Mouse (Mus musculus) c-Kit-positive CD71-negative TER-119-negative erythroid progenitor cells, embryonic 14.5 days (primary cell): ENCODE measurements around the gene Pga5.

Experiments
- DNase-seq: peaks from one replicate; pipeline ENCODE4 v3.0.0-alpha.2; 2013; ENCODE audit warnings: low read depth

Gene Pga5

DNA sequence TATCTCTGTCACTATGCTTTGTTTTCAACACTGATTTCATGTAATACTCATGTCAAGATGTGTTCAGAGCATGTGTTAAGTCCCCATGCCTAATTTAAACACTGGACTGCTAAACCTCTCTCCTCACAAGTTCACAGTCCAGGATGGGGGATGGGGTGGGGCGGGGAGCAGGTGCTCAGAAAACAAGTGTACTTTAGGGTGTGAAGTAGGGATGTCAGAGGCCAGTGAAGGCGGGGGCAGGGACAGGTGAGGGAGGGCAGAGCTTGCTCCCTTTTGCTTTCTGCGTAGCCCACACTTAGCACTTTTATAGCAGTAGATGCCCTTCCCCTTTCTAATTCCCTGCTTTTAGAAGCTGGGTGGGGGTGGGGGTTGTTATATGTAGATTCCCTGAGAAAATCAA is 12.8 kb downstream of the Pga5 start:
- DNase-seq, result no peak

DNA sequence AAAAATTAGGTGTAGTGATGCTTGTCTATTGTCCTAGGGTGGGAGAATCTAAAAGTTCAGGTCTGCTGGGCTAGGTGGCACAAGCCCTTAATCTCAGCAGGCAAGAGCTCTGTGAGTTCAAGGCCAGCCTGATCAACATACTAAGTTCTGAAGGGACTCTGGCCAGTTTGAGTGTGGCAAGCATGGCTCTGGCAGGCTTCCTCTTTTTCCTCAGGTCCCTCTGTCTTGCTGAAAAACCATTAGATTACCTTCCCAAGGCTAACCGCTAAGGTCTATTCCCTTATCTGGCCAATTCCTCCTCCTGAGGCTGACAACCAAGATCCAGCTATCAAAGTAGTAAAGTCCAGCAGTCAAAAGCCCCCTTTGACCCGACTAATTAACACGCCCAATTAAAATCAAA is 15.2 kb downstream of the Pga5 start:
- no peak for DNase-seq

DNA sequence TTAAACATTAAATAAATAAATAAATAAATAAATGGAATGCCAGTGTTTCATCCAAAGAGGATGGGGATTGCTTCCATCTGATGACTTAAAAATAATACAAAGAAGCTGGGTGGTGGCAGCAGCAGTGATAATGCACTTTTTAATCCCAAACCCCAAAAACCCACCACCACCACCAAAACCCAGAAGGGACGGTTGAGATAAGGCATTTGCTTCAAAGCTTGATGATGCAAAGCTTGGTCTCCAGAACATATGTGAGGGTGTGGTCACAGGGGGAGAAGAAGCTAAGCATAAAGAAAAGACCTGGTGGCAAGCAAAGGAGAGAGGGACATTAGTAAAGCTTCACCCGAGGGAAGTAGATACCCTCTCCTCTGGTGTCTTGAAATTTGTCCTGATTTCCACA is 16.0 kb downstream of the Pga5 start:
- DNase-seq, result peak; percentile 37

DNA sequence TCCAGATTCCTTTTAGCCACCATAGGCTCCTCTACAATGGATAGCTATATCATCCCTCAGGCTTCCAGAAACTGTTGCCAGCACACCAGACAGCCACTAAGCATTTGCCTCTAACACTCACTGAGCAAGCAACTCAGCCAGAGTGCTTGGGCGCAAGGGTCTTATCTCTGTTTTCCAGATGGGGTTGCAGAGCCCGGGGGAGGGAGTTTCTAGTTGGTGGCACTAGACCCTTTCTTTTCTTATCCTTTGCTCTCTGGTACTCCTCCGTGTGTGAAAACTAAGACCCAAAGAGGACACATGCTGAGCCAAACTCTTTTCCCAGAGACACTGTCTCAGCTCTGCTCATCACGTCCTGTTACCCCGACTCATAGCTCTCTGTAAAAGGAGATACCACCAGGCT is 16.5 kb downstream of the Pga5 start:
- peak; percentile 41 for DNase-seq

DNA sequence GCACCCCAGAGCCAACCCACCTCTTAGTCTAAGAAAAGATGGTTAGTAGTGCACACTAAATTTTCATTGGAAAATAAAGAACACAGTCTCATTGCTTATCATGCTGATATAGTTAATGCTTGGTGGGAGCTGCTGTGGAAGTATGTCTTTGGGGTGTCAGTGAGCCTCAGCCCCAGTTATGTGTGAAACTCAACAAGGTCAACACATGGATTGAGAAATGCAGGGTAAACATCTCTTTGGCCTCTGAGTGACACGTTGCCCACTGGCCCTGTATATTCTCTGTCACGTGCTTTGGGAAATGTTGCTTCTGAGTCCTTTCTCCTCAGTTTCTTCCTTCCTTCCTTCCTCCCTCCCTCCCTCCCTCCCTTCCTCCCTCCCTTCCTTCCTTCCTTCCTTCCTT is 19.5 kb downstream of the Pga5 start:
- no peak for DNase-seq

DNA sequence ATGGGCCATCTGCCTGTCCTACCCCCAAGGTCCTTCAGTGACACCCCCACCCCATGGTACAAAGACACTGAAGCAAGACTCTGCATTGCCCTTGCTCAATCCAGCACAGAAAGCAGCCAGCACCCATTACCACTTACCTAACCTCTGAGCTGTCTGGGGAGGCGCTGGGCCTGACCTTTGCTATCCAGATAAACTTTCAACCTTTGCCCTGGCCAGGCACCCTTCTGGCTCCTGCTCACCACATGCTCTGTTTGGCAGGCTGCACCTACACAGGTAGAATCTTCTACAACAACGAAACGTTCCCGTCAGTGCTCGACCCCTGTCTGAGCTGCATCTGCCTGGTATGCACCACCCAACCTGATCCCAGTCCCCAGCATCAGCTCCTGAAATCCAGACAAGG is 20.1 kb downstream of the Pga5 start:
- no peak for DNase-seq

DNA sequence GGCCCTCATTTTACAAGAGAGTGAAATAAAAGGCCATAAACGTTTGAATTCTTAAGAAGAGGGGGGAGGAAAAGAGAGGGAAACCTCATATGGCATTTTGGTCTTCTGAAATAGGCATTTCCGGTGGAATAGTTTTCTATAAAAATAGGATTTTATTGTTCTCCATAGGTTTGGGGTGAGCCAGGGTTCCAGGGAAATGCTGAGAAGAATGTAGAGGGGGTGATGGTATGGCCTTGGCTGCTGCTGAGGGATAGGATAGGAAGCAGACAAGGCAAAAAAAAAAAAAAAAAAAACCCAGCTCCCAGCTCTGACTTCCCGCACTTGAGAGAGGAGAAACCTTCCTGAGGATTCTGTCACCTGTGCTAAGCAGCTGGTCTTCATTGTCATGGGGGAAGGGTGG is 21.8 kb downstream of the Pga5 start:
- no peak for DNase-seq

DNA sequence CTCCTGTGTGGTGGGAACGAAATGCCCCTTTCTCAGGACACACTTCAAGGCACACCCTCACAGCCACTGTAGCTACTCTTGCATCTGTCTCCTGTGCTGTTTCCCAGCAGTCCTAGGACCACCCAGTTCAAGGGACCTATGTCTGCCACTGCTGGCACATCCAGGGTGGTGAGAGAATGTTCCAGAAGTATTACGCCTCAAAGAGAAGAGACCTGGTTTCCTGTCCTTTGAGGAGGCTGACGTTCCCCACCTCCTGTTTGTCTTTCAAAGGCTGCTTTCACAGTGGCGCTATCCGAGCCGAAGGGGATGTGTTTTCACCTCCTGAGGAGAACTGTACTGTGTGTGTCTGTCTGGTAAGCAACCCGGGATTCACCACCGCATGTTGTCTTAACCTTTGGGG is 29.7 kb downstream of the Pga5 start:
- no peak for DNase-seq

DNA sequence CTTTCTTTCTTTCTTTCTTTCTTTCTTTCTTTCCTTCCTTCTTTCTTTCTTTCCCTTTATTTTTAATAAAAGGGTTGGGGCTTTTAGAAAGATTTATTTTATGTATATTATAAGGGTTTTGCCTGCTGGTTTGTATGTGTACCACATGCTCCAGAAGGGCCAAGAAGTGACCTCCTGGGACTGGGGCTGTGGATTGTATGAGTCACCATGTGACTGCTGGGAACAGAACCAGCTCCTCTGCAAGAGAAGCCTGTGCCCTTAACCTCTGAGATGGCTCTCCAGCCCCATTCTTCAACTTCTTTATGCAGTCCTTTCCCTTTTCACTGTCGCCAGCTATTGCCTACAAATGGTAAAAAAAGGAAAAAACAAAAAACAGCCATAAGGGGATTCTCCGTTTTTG is 32.3 kb downstream of the Pga5 start:
- DNase-seq, result no peak

DNA sequence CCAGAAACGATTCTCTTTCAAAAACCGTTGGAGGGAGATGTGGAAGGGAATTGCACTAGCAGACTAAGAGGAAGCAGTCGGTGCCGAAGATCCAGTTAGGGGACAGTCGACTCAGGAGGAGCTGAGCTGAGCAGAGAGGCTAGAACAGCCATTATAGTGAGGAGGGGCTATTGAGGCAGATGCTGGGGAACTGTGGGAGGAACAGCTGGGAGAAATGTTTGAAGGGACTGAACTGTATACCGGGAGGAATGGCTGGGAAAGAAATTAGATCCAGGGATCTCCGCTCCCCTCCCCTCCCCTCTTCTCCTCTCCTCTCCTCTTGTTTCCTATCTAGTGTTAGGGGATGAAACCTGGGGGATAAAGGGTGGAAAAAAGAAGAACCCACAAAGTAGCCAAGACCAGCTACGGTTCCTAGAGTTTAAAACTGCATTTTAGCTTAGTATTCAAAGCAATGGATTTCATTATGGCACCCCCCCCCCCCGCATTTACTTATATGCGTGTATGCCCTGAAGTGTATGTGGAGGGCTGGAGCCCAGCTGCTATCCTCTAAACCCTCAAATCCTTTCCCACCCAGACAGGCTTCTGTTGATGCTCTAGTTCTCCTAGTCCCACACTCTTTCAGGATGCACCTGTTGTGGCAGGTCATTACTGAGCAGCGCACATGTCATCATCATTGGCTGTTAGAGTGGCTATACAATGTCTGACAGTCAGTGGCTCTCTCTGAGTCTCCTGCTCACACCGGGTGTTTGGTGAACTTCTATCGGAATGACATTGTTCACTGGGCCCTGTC is 37.1 kb downstream of the Pga5 start:
- DNase-seq, result no peak

DNA sequence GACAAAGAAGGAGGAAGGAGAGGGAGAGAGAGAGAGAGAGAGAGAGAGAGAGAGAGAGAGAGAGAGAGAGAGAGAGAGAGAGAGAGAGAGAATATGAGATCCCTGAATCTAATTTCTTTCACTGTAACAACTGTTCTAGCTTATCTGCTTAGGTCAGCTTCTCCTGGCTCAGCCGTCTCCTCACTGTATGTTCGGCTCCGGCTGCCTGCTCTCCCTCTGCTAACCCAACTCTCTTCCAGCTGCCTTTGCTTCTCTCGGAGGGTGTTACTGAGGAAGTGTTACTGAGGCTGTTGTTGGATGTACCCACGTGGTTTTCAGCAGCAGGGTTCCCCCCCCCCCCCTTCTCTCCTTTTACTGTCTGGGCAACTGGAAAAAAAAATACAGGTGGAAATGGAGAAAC is 37.8 kb downstream of the Pga5 start:
- no peak for DNase-seq

DNA sequence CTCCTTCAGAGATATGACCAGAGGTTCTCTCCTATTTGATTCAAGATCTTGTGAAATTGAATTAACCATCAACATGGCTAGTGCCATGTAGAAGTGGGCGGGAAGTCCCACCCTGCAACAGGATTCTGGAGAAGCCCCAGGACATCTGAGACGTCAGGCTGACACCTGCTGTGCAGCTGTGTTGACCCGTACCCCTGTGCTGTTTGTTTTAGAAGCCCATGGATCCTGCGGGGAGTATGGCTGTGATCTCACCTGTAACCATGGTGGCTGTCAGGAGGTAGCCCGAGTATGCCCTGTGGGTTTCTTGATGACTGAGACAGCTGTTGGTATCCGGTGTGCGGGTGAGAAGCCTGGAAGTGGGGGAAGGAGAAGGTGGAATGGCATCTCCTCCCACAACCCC is 40.0 kb downstream of the Pga5 start:
- no peak for DNase-seq

DNA sequence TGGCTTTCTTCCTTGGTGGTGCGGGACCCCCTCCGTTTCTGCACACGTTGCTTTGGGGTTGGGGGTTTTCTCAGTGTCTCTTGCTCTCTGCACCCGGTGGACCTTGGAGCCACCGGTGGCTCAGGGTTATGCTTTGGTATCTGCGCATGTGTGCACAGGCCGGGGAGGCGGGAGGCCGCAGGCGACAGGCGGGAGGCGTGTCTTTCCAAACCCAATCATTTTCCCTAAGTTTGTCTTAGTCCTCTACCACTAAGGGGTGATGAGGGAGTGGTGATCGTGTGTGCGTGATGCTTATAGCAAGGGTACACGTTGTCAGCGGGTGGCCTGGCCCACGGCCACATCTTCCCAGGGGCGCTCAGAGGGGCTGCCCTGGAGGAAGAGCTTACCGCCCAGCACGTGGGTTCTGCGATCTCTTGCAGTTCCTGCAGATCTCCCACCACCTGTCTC is 43.0 kb downstream of the Pga5 start:
- no peak for DNase-seq

DNA sequence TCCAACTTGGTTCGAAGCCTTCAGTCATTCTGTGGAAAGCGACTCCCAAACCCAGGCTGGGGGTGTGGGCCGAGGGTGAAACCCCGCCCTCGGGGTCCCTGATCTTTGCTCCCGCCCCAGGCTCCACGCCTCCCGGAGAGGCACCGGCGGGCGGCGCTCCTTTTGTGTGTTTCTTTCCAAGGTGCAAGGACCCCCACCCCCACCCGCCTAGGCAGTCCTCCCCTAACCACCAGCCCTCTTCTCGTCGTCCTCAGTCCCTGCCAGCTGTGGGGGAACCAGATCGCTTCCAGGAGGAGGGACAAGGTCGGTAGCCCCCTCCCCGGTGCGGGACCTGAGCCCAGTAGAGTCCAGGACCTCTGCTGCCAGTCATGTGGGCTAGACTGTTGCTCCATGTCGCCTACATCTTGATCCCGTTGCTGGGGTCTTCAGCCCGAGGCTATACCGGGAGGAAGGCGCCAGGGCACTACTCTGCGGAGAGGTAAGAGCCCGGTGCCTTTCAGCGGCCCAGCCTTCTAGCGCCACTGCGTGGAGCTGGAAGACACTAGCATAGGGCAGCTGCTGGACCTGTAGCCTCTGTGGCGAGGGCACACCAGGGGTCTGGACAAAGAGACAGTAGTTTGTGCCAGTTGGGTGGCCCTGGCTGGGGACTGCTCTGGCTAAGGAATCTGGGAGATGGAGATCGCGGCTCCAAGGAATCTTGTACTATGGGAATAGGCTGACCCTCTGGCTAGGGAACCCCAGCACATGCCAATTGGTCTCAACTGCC is 43.6 kb downstream of the Pga5 start, which contains the start of gene Vwce:
Vwce (plus strand) TSS at position 108 of the 766 bp plus-strand sequence.
- no peak for DNase-seq
